Mouse (Mus musculus) myocyte (in vitro differentiated cells): ENCODE measurements around the gene Cd46. TPM values are rescaled to one million over a fixed set of nuclear protein-coding genes. Genes with fewer than 3 reads are reported as not detected.
A peak's percentile ranks its signal among the peaks of the same experiment; 100 is the strongest.

Experiments used
- H3K27me3 ChIP-seq: one replicate; pipeline ENCODE4 v1.6.1; 2011; ENCODE audit not compliant: control insufficient read depth, insufficient read depth, insufficient read length
- H3K36me3 ChIP-seq: one replicate; pipeline ENCODE4 v1.6.1; 2011; ENCODE audit not compliant: control insufficient read depth, insufficient read depth
- H3K4me2 ChIP-seq: one replicate; pipeline ENCODE4 v1.6.1; 2011; ENCODE audit warnings: low read depth, control low read depth
- H3K4me3 ChIP-seq: one replicate; pipeline ENCODE4 v1.5.1; 2011; ENCODE audit warnings: mild to moderate bottlenecking, control low read depth, moderate library complexity
- H3K79me2 ChIP-seq: one replicate; pipeline ENCODE4 v1.6.1; 2011; ENCODE audit not compliant: control insufficient read depth, insufficient read depth
- H3ac ChIP-seq: one replicate; pipeline ENCODE4 v1.6.1; 2011; ENCODE audit not compliant: control insufficient read depth, insufficient read length
- CEBPB ChIP-seq: IDR thresholded peaks from 2 replicates; pipeline ENCODE4 v1.6.1; 2011; ENCODE audit warnings: mild to moderate bottlenecking, moderate library complexity; ENCODE audit not compliant: poor library complexity, insufficient read depth, severe bottlenecking
- E2F4 ChIP-seq: IDR thresholded peaks from one replicate; pipeline ENCODE4 v1.6.1; 2011; ENCODE audit warnings: mild to moderate bottlenecking, control low read depth, moderate library complexity; ENCODE audit not compliant: insufficient read depth
- MAX ChIP-seq: IDR thresholded peaks from one replicate; pipeline ENCODE4 v1.6.1; 2011; ENCODE audit warnings: low read depth, mild to moderate bottlenecking, control low read depth
- MYOD1 ChIP-seq, 3 experiments: IDR thresholded peaks; one replicate each; pipeline ENCODE4 v1.6.1; 2011; ENCODE audit warnings: control low read depth in 2 of 3, low read depth in 2 of 3, mild to moderate bottlenecking in 2 of 3, moderate library complexity in 1 of 3; ENCODE audit not compliant: insufficient read length in 2 of 3, control insufficient read depth in 1 of 3
- MYOG ChIP-seq, 3 experiments: IDR thresholded peaks; one replicate each; pipeline ENCODE4 v1.6.1; 2011; ENCODE audit warnings: control low read depth in 2 of 3, low read depth in 2 of 3, mild to moderate bottlenecking in 2 of 3; ENCODE audit not compliant: insufficient read length in 2 of 3, control insufficient read depth in 1 of 3, insufficient read depth in 1 of 3
- POLR2A ChIP-seq: IDR thresholded peaks from one replicate; pipeline ENCODE4 v1.6.1; 2011; ENCODE audit warnings: low read depth, mild to moderate bottlenecking, control low read depth, moderate library complexity; ENCODE audit not compliant: insufficient read length
- POLR2AphosphoS2 ChIP-seq: IDR thresholded peaks from one replicate; pipeline ENCODE4 v1.6.1; 2011; ENCODE audit warnings: low read depth, control low read depth; ENCODE audit not compliant: insufficient read length
- REST ChIP-seq: IDR thresholded peaks from one replicate; pipeline ENCODE4 v1.6.1; 2011; ENCODE audit warnings: mild to moderate bottlenecking, control low read depth, moderate library complexity; ENCODE audit not compliant: insufficient read depth, insufficient read length
- SRF ChIP-seq: IDR thresholded peaks from one replicate; pipeline ENCODE4 v1.6.1; 2011; ENCODE audit warnings: low read depth; ENCODE audit not compliant: control insufficient read depth, insufficient read length
- TCF12 ChIP-seq: IDR thresholded peaks from one replicate; pipeline ENCODE4 v1.6.1; 2011; ENCODE audit warnings: mild to moderate bottlenecking, control low read depth; ENCODE audit not compliant: poor library complexity, insufficient read depth, severe bottlenecking
- TCF3 ChIP-seq: IDR thresholded peaks from one replicate; pipeline ENCODE4 v1.6.1; 2011; ENCODE audit warnings: low read depth, control low read depth; ENCODE audit not compliant: insufficient read length
- USF1 ChIP-seq: IDR thresholded peaks from one replicate; pipeline ENCODE4 v1.6.1; 2011; ENCODE audit warnings: low read depth, mild to moderate bottlenecking, control low read depth, moderate library complexity
- polyA plus RNA-seq: library from polyadenylated mRNA; unstranded; fragments of >200 nt; fragmentation: generic; extraction: Trizol; gene quantifications from one replicate; pipeline ENCODE4 v1.2.1, GENCODE M21; 2012; ENCODE audit warnings: missing spikeins

The Cd46 gene
- polyA plus RNA-seq, 1 experiment, result 0.13 TPM

- peaks cover 24% of the 10 kb centered on the region for H3K79me2 ChIP-seq
- TF ChIP-seq MAX, result peak; percentile 25
- TF ChIP-seq POLR2A, result peak; percentile 54
- peak; percentile 79 for TF ChIP-seq CEBPB
- no peak for TF ChIP-seq REST
- TF ChIP-seq TCF3, result no peak
- TF ChIP-seq MYOD1 (IDR thresholded peaks at IDR 0.05; ENCODE audit: control insufficient read depth in 1 of 3, insufficient read length in 2 of 3, low read depth in 2 of 3), result no peak
- TF ChIP-seq POLR2AphosphoS2, result peak; percentile 60
- H3K27me3 ChIP-seq, result no peaks in the 10 kb centered on the region
- peaks cover 47% of the 10 kb centered on the region for H3K36me3 ChIP-seq
- H3K4me2 ChIP-seq, result peak overlapping the region; percentile 52
- H3ac ChIP-seq, result no peak overlapping the region
- H3K4me3 ChIP-seq, result peak overlapping the region; percentile 77
Measured at GRCm38 (mm10) chr1:195129867-195130266, 37.8 kb upstream of the Cd46 start.

- no peak for TF ChIP-seq POLR2A
- TF ChIP-seq USF1, result no peak
- H3K36me3 ChIP-seq, result peaks cover 56% of the 10 kb centered on the region
Measured at GRCm38 (mm10) chr1:195114414-195114813, 22.4 kb upstream of the Cd46 start.

GRCm38 (mm10) chr1:195113621-195114020, 21.6 kb upstream of the Cd46 start:
- H3K79me2 ChIP-seq, result no peaks in the 10 kb centered on the region
- H3K27me3 ChIP-seq, result no peaks in the 10 kb centered on the region
- H3K4me2 ChIP-seq, result no peak overlapping the region
- no peak overlapping the region for H3ac ChIP-seq
- H3K4me3 ChIP-seq, result no peak overlapping the region
- H3K36me3 ChIP-seq, result peaks cover 64% of the 10 kb centered on the region
- no peak for TF ChIP-seq USF1
- no peak for TF ChIP-seq REST
- no peak for TF ChIP-seq SRF
- TF ChIP-seq E2F4, result no peak
- TF ChIP-seq MAX, result no peak
- no peak for TF ChIP-seq CEBPB
- TF ChIP-seq POLR2A, result no peak
- TF ChIP-seq TCF12, result no peak

More at GRCm38 (mm10) chr1:195114414-195114813, 22.4 kb upstream of the Cd46 start:
- Histone ChIP-seq H3K4me3 (no peak overlapping the region), H3ac (no peak overlapping the region), H3K4me2 (no peak overlapping the region), H3K27me3 (no peaks in the 10 kb centered on the region), H3K79me2 (no peaks in the 10 kb centered on the region)

GRCm38 (mm10) chr1:195100693-195101092, 8.6 kb upstream of the Cd46 start:
- Histone ChIP-seq H3ac (no peak overlapping the region), H3K4me3 (no peak overlapping the region), H3K79me2 (no peaks in the 10 kb centered on the region), H3K4me2 (no peak overlapping the region), H3K36me3 (peaks cover 62% of the 10 kb centered on the region), H3K27me3 (no peaks in the 10 kb centered on the region)
- TF ChIP-seq POLR2A, result no peak
- no peak for TF ChIP-seq E2F4
- TF ChIP-seq MYOD1 (IDR thresholded peaks at IDR 0.05; ENCODE audit: control insufficient read depth in 1 of 3, insufficient read length in 2 of 3, low read depth in 2 of 3), result no peak
- no peak for TF ChIP-seq POLR2AphosphoS2
- TF ChIP-seq USF1, result no peak
- no peak for TF ChIP-seq REST
- TF ChIP-seq MAX, result no peak
- no peak for TF ChIP-seq TCF3
- TF ChIP-seq MYOG (IDR thresholded peaks at IDR 0.05; ENCODE audit: control insufficient read depth in 1 of 3, insufficient read depth in 1 of 3, insufficient read length in 2 of 3, low read depth in 2 of 3), result no peak
- TF ChIP-seq CEBPB, result no peak
- no peak for TF ChIP-seq TCF12
- TF ChIP-seq SRF, result no peak

GRCm38 (mm10) chr1:195098004-195098403, 6.0 kb upstream of the Cd46 start:
- Histone ChIP-seq H3ac (no peak overlapping the region), H3K79me2 (no peaks in the 10 kb centered on the region), H3K4me2 (no peak overlapping the region), H3K36me3 (peaks cover 46% of the 10 kb centered on the region), H3K4me3 (no peak overlapping the region), H3K27me3 (no peaks in the 10 kb centered on the region)
- TF ChIP-seq MYOD1 (IDR thresholded peaks at IDR 0.05; ENCODE audit: control insufficient read depth in 1 of 3, insufficient read length in 2 of 3, low read depth in 2 of 3), result no peak
- no peak for TF ChIP-seq REST
- TF ChIP-seq MAX, result no peak
- no peak for TF ChIP-seq USF1
- TF ChIP-seq POLR2AphosphoS2, result no peak
- TF ChIP-seq TCF3, result no peak
- no peak for TF ChIP-seq MYOG (IDR thresholded peaks at IDR 0.05; ENCODE audit: control insufficient read depth in 1 of 3, insufficient read depth in 1 of 3, insufficient read length in 2 of 3, low read depth in 2 of 3)
- no peak for TF ChIP-seq POLR2A
- no peak for TF ChIP-seq SRF
- no peak for TF ChIP-seq CEBPB
- no peak for TF ChIP-seq E2F4
- no peak for TF ChIP-seq TCF12
